Mouse (Mus musculus) stomach, embryonic 16.5 days (tissue): ENCODE measurements around the gene Rundc3a. TPM values are rescaled to one million over a fixed set of nuclear protein-coding genes. Genes with fewer than 3 reads are reported as not detected.

ENCODE experiments used
- ATAC-seq: fragments of 200-750 bp; cut with Nextera tagmentation; 2 replicates; pipeline ENCODE4 v1.8.0; 2017; ENCODE audit warnings: moderate number of reproducible peaks, moderate TSS enrichment; ENCODE audit not compliant: insufficient read depth, low FRiP score
- H3K27ac ChIP-seq: fragments of 300-500 bp; sonication (generic); 2 replicates; pipeline ENCODE4 v1.5.1; 2014; ENCODE audit warnings: low read length
- H3K27me3 ChIP-seq: fragments of 300-500 bp; sonication (generic); 2 replicates; pipeline ENCODE4 v1.6.1; 2014; ENCODE audit warnings: low read length, control low read depth, mixed read lengths; ENCODE audit not compliant: control insufficient read depth, insufficient read depth
- H3K36me3 ChIP-seq: fragments of 300-500 bp; sonication (generic); 2 replicates; pipeline ENCODE4 v1.6.1; 2014; ENCODE audit warnings: low read length; ENCODE audit not compliant: control insufficient read depth, insufficient read depth
- H3K4me1 ChIP-seq: fragments of 300-500 bp; sonication (generic); 2 replicates; pipeline ENCODE4 v1.6.1; 2014; ENCODE audit warnings: low read length, control low read depth, mixed read lengths; ENCODE audit not compliant: control insufficient read depth, insufficient read depth
- H3K4me2 ChIP-seq: fragments of 300-500 bp; sonication (generic); 2 replicates; pipeline ENCODE4 v1.6.1; 2014; ENCODE audit warnings: low read depth, low read length, mixed read lengths
- H3K4me3 ChIP-seq: fragments of 300-500 bp; sonication (generic); replicated peaks from 2 replicates; pipeline ENCODE4 v1.5.1; 2014; ENCODE audit warnings: mild to moderate bottlenecking, low read length
- H3K9ac ChIP-seq: fragments of 300-500 bp; sonication (generic); 2 replicates; pipeline ENCODE4 v1.6.1; 2014; ENCODE audit warnings: low read length
- H3K9me3 ChIP-seq: fragments of 300-500 bp; sonication (generic); replicated peaks from 2 replicates; pipeline ENCODE4 v1.6.1; 2016; ENCODE audit warnings: low read length, control low read depth; ENCODE audit not compliant: control insufficient read depth
- WGBS: fragments of 180-500 bp; shearing (Covaris S2); extraction: QIAGEN DNeasy Blood & Tissue Kit; methylation state at CpG from one replicate; pipeline ENCODE4 v1.1.7; 2014; 5-methylcytosine and 5-hydroxymethylcytosine counted together
- polyA plus RNA-seq: library from polyadenylated mRNA; unstranded; fragments of >200 nt; fragmentation: Nextera tagmentation; extraction: Ambion mirVana; gene quantifications from 2 replicates; pipeline ENCODE4 v1.2.1, GENCODE M21; 2015

The Rundc3a gene
- polyA plus RNA-seq, 1 experiment from 2014 or later, result 7.6 TPM

- Histone ChIP-seq H3K9ac (no peak overlapping the region), H3K36me3 (no peaks in the 10 kb centered on the region), H3K4me2 (peak overlapping the region; percentile 70; the same call in 1 of the 2 replicates), H3K27me3 (no peaks in the 10 kb centered on the region), H3K9me3 (no peaks in the 10 kb centered on the region), H3K4me3 (no peak overlapping the region), H3K4me1 (peaks cover 21% of the 10 kb centered on the region), H3K27ac (no peak overlapping the region)
- WGBS, result 65% methylated on average over 8 of the region's 8 CpGs
- no peak for ATAC-seq
These were observed 35.9 kb downstream of the Rundc3a start for GRCm38 (mm10) chr11:102428981-102429540.

GRCm38 (mm10) chr11:102429551-102429950, 36.3 kb downstream of the Rundc3a start:
- ATAC-seq, result no peak
- Histone ChIP-seq H3K27ac (no peak overlapping the region), H3K9me3 (no peaks in the 10 kb centered on the region), H3K4me2 (peak overlapping the region; percentile 70), H3K9ac (peak overlapping the region; percentile 75), H3K27me3 (no peaks in the 10 kb centered on the region), H3K36me3 (no peaks in the 10 kb centered on the region), H3K4me3 (peak overlapping the region; percentile 73), H3K4me1 (peaks cover 21% of the 10 kb centered on the region)
- WGBS, result 34% methylated on average over 3 of the region's 3 CpGs

- peak within 1 kb of the TSS; percentile 95 for H3K4me2 ChIP-seq
- H3K4me1 ChIP-seq, result peaks cover 21% of the 10 kb centered on the region
- H3K4me3 ChIP-seq, result peak within 1 kb of the TSS; percentile 73
- under 1% methylated on average over 29 of the region's 29 CpGs for WGBS
- H3K9ac ChIP-seq, result peak within 1 kb of the TSS; percentile 79
- H3K27me3 ChIP-seq, result no peaks in the 10 kb centered on the region
- H3K36me3 ChIP-seq, result 0 out of 2 replicates have a peak, but pooled peaks cover 6% of the 10 kb centered on the region
- ATAC-seq, result peak; percentile 94
- no peaks in the 10 kb centered on the region for H3K9me3 ChIP-seq
- H3K27ac ChIP-seq, result peak within 1 kb of the TSS; percentile 85
These were observed 37.2 kb downstream of the Rundc3a start, which contains the start of gene Grn for GRCm38 (mm10) chr11:102430121-102431017. Gene Grn (plus strand): TSS chr11:102430315.

- ATAC-seq, result peak; percentile 46; the same call in 1 of the 2 replicates
- H3K9ac ChIP-seq, result peak overlapping the region; percentile 79
- H3K36me3 ChIP-seq, result 0 out of 2 replicates have a peak, but pooled peaks cover 13% of the 10 kb centered on the region
- H3K9me3 ChIP-seq, result no peaks in the 10 kb centered on the region
- H3K4me1 ChIP-seq, result peaks cover 21% of the 10 kb centered on the region
- peak overlapping the region; percentile 95 for H3K4me2 ChIP-seq
- H3K27ac ChIP-seq, result peak overlapping the region; percentile 85
- WGBS, result 1% methylated on average over 7 of the region's 7 CpGs
- peak overlapping the region; percentile 73 for H3K4me3 ChIP-seq
- H3K27me3 ChIP-seq, result no peaks in the 10 kb centered on the region
These were observed 37.9 kb downstream of the Rundc3a start for GRCm38 (mm10) chr11:102431018-102431645.

GRCm38 (mm10) chr11:102431728-102432114, 38.5 kb downstream of the Rundc3a start:
- Histone ChIP-seq H3K36me3 (0 out of 2 replicates have a peak, but pooled peaks cover 15% of the 10 kb centered on the region), H3K9me3 (no peaks in the 10 kb centered on the region), H3K4me1 (peaks cover 21% of the 10 kb centered on the region), H3K27ac (0 out of 2 replicates have a peak overlapping the region, but pooled peaks have one; percentile 27), H3K9ac (peak overlapping the region; percentile 38), H3K4me3 (0 out of 2 replicates have a peak overlapping the region, but pooled peaks have one; percentile 6), H3K4me2 (peak overlapping the region; percentile 1; the same call in 1 of the 2 replicates), H3K27me3 (no peaks in the 10 kb centered on the region)
- ATAC-seq, result no peak
- 78% methylated on average over 3 of the region's 3 CpGs for WGBS

- Histone ChIP-seq H3K36me3 (0 out of 2 replicates have a peak, but pooled peaks cover 15% of the 10 kb centered on the region), H3K27ac (0 out of 2 replicates have a peak overlapping the region, but pooled peaks have one; percentile 27), H3K4me1 (peaks cover 25% of the 10 kb centered on the region), H3K27me3 (no peaks in the 10 kb centered on the region), H3K4me2 (peak overlapping the region; percentile 1; the same call in 1 of the 2 replicates), H3K9ac (peak overlapping the region; percentile 38), H3K4me3 (0 out of 2 replicates have a peak overlapping the region, but pooled peaks have one; percentile 6), H3K9me3 (no peaks in the 10 kb centered on the region)
- 59% methylated on average over 16 of the region's 16 CpGs for WGBS
- no peak for ATAC-seq
These were observed 39.1 kb downstream of the Rundc3a start for GRCm38 (mm10) chr11:102432115-102432843.

GRCm38 (mm10) chr11:102432896-102433295, 39.7 kb downstream of the Rundc3a start:
- 0 out of 2 replicates have a peak, but pooled peaks cover 15% of the 10 kb centered on the region for H3K36me3 ChIP-seq
- H3K27me3 ChIP-seq, result no peaks in the 10 kb centered on the region
- H3K9me3 ChIP-seq, result no peaks in the 10 kb centered on the region
- H3K27ac ChIP-seq, result no peak overlapping the region
- peaks cover 31% of the 10 kb centered on the region for H3K4me1 ChIP-seq
- 0 out of 2 replicates have a peak overlapping the region, but pooled peaks have one; percentile 7 for H3K9ac ChIP-seq
- 89% methylated on average over 6 of the region's 6 CpGs for WGBS
- H3K4me3 ChIP-seq, result no peak overlapping the region
- no peak for ATAC-seq
- H3K4me2 ChIP-seq, result no peak overlapping the region

GRCm38 (mm10) chr11:102433866-102434265, 40.7 kb downstream of the Rundc3a start:
- 88% methylated on average over 7 of the region's 7 CpGs for WGBS
- Histone ChIP-seq H3K4me3 (no peak overlapping the region), H3K27ac (no peak overlapping the region; the same call in 1 of the 2 replicates), H3K27me3 (no peaks in the 10 kb centered on the region), H3K36me3 (0 out of 2 replicates have a peak, but pooled peaks cover 15% of the 10 kb centered on the region), H3K4me1 (peaks cover 39% of the 10 kb centered on the region), H3K9me3 (no peaks in the 10 kb centered on the region), H3K4me2 (no peak overlapping the region), H3K9ac (no peak overlapping the region)
- no peak for ATAC-seq
